Mouse (Mus musculus): ENCODE results near the gene Sh2b1.

Gene Sh2b1

GRCm38 (mm10) chr7:126456382-126457266 lies 18.6 kb downstream of the Sh2b1 start:
- no peak for DNase-seq (ENCODE audit: low spot score in 2 of 2)

GRCm38 (mm10) chr7:126455242-126455641 lies 20.0 kb downstream of the Sh2b1 start:
- DNase-seq (ENCODE audit: low spot score in 2 of 2), result no peak

GRCm38 (mm10) chr7:126453861-126454260 lies 21.4 kb downstream of the Sh2b1 start:
- no peak for DNase-seq (ENCODE audit: low spot score in 2 of 2)

DNA sequence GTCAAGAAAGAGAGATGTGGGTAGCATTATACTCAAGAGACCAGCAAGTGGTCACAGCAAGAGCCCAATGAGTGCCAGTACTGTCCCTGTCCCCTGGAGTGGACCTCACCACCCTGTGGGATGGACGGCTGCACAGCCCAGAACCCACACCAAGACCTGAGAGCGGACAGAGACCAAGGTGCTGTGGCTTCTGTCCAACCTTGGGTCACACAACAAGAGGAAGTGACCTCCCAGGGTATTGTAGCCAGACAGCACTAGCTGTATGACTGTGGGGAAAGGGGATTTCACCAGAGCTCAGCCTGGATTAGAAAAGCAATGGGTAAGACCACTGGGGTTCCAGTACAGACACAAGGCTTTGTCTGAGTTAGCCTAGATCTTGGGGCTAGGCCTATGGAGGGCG lies 23.0 kb downstream of the Sh2b1 start:
- DNase-seq (ENCODE audit: low spot score in 2 of 2), result no peak

- DNase-seq (ENCODE audit: low spot score in 2 of 2), result no peak
Measured at GRCm38 (mm10) chr7:126450641-126451040, 24.6 kb downstream of the Sh2b1 start.

- no peak for DNase-seq (ENCODE audit: low spot score in 2 of 2)
Measured at GRCm38 (mm10) chr7:126449991-126450390, 25.2 kb downstream of the Sh2b1 start.

- DNase-seq (ENCODE audit: low spot score in 2 of 2), result no peak
Measured at GRCm38 (mm10) chr7:126448481-126448880, 26.7 kb downstream of the Sh2b1 start.

DNA sequence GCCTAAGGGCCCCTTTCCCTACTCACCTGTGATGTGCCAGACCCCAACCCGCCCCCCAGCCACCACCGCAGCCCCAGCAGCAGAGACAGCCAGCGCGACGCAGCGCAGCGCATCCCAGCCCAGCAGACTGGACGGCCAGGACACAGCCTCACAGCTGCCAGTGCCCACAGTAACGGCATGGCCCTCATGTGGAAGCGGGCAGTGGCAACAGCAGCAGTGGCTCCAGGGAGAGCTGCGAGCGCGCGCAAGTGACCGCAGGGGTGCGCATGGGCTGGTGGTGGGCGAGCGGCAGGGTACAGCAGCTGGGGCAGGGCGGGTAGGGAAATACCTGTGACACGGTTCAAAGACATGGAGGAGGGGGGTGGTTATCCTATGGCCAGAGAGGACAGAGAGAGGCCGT lies 29.0 kb downstream of the Sh2b1 start:
- no peak for DNase-seq (ENCODE audit: low spot score in 2 of 2)

GRCm38 (mm10) chr7:126445104-126445815 lies 30.0 kb downstream of the Sh2b1 start:
- no peak for DNase-seq (ENCODE audit: low spot score in 2 of 2)

- no peak for DNase-seq (ENCODE audit: low spot score in 2 of 2)
Measured at GRCm38 (mm10) chr7:126444536-126444935, 30.7 kb downstream of the Sh2b1 start.

DNA sequence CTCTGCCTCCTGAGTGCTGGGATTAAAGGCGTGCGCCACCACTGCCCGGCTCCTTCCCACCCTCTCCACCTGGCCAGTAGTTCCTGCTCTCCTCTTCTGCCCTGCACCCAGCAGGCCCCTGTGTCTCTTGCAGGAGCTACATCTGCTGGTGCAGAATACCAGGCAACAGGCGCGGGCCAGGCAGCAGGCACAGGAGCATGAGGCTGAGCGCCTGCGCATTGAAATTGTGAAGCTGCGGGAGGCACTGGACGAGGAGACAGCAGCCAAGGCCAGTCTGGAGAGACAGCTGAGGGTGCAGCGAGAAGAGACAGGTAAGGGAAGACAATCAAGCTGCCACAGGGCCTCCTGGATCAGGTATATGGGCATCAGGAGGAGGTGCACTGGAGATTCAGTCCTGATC lies 31.2 kb downstream of the Sh2b1 start:
- DNase-seq (ENCODE audit: low spot score in 2 of 2), result no peak

DNA sequence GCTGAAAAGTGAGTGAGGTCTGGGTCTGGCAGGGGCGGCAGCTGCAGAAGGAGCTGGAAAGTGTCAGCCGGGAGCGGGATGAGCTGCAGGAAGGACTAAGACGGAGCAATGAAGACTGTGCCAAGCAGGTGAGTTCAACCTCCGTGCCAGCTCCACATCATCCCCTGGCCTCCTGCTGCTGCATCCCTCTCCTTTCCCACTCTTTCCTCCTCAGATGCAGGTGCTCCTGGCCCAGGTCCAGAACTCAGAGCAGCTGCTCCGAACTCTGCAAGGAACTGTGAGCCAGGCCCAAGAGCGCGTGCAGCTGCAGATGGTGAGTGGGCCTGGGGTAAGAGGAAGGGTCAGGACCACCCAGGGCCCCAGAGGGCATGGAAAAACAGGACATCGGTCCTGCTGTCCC lies 35.1 kb downstream of the Sh2b1 start:
- DNase-seq (ENCODE audit: low spot score in 2 of 2), result no peak

- peak; percentile 44 to 50 for DNase-seq (ENCODE audit: low spot score in 2 of 2)
Measured at GRCm38 (mm10) chr7:126436851-126437250, 38.4 kb downstream of the Sh2b1 start.

DNA sequence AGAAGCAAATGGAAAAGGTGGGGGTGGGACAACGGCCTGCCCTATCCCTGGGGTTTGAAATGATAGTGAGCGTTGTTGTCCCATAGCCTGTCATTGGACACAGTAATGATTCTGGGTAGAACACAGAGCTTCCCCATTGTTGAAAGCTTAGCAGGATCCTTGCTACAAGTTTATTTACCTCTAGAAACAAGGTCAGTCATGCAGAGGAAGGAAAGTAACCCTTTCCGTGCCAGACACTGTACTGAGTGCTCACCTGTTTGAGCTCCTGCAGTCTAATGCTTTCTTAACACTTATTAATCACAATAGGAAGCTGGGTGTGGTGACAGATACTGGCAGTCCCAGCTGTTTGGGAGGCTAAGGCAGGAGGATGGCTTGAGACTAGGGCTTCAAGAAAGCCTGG lies 39.4 kb downstream of the Sh2b1 start:
- DNase-seq (ENCODE audit: low spot score in 2 of 2), result no peak

DNA sequence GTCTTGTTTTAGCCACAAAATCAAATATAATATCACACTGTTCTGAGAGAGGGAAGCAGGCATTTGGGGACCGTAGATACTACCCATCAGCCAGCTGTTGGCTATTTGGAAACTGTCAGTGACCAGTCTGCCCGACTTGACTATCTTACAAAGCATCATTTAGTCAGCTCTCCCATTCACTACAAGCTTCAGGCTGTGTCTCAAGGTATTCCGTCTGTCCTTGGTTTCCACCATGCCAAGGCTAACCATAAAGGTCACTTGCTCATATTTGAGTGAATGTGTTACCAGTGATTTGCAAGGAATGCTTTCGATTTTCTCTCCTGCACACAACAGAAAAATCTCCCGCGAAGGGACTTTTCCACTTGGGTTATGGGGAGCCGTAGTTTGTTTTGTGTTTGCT lies 40.5 kb downstream of the Sh2b1 start:
- DNase-seq (ENCODE audit: low spot score in 2 of 2), result no peak

- DNase-seq (ENCODE audit: low spot score in 2 of 2), result no peak
Measured at GRCm38 (mm10) chr7:126430167-126430566, 45.1 kb downstream of the Sh2b1 start.

GRCm38 (mm10) chr7:126429503-126429898 lies 45.7 kb downstream of the Sh2b1 start:
- DNase-seq (ENCODE audit: low spot score in 2 of 2), result no peak

- peak; percentile 88 to 89 for DNase-seq (ENCODE audit: low spot score in 2 of 2)
Measured at GRCm38 (mm10) chr7:126428631-126429502, 46.4 kb downstream of the Sh2b1 start, which contains the start of gene Rabep2. Rabep2 (plus strand) TSS chr7:126428759.

GRCm38 (mm10) chr7:126428154-126428553 lies 47.1 kb downstream of the Sh2b1 start:
- no peak for DNase-seq (ENCODE audit: low spot score in 2 of 2)

GRCm38 (mm10) chr7:126427323-126427860 lies 47.8 kb downstream of the Sh2b1 start:
- DNase-seq (ENCODE audit: low spot score in 2 of 2), result peak; percentile 25 to 26

DNA sequence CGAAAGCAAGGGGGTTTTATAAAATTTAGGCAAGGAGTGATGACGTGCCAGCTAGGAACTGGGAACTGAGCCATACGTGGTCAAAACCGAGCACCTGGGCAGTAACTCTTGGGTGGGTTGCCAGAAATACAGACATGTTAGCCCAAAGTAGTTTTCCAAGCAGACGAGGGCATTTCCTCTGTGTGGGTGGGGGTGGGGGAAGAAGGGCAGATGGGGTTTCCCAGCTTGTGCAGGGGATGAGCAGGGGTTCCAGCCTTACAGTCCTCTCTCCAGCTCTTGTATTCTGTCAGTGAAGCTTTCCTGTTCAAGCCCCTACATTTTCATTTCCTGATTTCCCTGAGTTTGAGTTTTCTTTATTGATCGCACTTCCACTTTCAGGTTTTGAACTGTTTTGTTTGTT lies 51.1 kb downstream of the Sh2b1 start:
- no peak for DNase-seq (ENCODE audit: low spot score in 2 of 2)

- DNase-seq (ENCODE audit: low spot score in 2 of 2), result peak; percentile 75 to 79
Measured at GRCm38 (mm10) chr7:126421756-126422155, 53.5 kb downstream of the Sh2b1 start.

Data from spleen, postnatal 36 days (tissue).